Mouse (Mus musculus): ENCODE data around the gene 2200002D01Rik. TPM values are rescaled to one million over a fixed set of nuclear protein-coding genes. Genes with fewer than 3 reads are reported as not detected.
"Not testable (repeated sequence)": the region's sequence is repeated elsewhere in the genome, so short reads cannot be mapped to it uniquely, and the experiment has no call there.

Gene 2200002D01Rik
- polyA plus RNA-seq, 1 experiment from 2014 or later: 1.6 TPM

DNA sequence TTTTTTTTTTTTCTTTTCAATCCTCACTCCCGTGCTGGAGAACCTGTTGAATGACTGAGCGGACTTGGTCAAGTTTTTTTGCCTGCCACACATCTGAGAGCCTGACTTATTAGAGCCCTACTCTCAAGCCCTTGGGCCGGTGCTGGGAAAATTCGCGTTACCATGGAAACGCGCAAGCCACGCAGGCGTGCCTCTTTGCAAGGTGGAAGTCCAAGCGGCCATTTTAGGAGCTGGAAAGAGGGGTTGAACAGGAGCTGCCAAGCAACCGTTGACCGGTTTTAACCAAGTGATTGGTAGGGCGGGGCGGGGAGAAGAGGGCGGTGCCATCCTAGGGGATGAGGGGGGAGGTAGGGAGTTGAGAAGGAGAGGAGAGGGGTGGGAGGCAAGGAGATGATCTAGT is 33.4 kb downstream of the 2200002D01Rik start:
- no peaks in the 10 kb centered on the region for H3K36me3 ChIP-seq (ENCODE audit: control insufficient read depth, insufficient read depth, low read length)

DNA sequence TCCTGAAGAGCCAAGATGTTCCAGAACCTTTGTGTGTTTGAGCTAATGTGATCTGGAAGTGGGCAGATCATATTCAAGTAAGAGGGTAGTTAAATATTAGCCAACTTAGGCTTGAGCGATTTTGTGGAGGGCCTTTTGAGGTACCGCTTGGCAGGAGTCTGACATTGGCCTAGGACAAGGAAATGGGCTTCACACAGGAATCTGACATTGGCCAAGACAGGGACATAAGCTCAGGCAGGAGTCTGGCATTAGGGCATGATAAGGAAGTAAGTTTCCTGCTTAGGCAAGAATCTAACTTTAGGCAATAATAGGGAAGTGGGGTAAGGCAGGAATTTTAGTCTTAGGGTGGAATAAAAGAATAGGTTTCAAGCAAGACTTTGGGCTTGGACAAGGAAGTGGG is 34.0 kb downstream of the 2200002D01Rik start:
- Histone ChIP-seq H3K4me1 (ENCODE audit: control insufficient read depth, insufficient read depth, low read length) (no peaks in the 10 kb centered on the region), H3K27ac (ENCODE audit: low read depth, low read length) (no peak overlapping the region), H3K9ac (ENCODE audit: low read length) (no peak overlapping the region), H3K36me3 (ENCODE audit: control insufficient read depth, insufficient read depth, low read length) (no peaks in the 10 kb centered on the region), H3K4me2 (ENCODE audit: low read depth) (no peak overlapping the region), H3K27me3 (ENCODE audit: control insufficient read depth, insufficient read depth, low read length) (peaks cover 7% of the 10 kb centered on the region), H3K4me3 (ENCODE audit: low read depth, low read length) (no peak overlapping the region), H3K9me3 (ENCODE audit: control insufficient read depth, low read length) (no peaks in the 10 kb centered on the region)
- no peak for ATAC-seq (ENCODE audit: insufficient read depth, low FRiP score, low TSS enrichment)
- no peak for DNase-seq (ENCODE audit: low spot score)
- WGBS: 56% methylated on average over 2 of the region's 2 CpGs

More for the DNA sequence above, 33.4 kb downstream of the 2200002D01Rik start:
- H3K4me3 ChIP-seq (ENCODE audit: low read depth, low read length): no peak overlapping the region
- DNase-seq (ENCODE audit: low spot score) (peak; percentile 25), ATAC-seq (ENCODE audit: insufficient read depth, low FRiP score, low TSS enrichment) (no peak)
- no peak overlapping the region for H3K27ac ChIP-seq (ENCODE audit: low read depth, low read length)
- H3K9me3 ChIP-seq (ENCODE audit: control insufficient read depth, low read length): no peaks in the 10 kb centered on the region
- no peak overlapping the region for H3K4me2 ChIP-seq (ENCODE audit: low read depth)
- H3K4me1 ChIP-seq (ENCODE audit: control insufficient read depth, insufficient read depth, low read length): no peaks in the 10 kb centered on the region
- WGBS: 41% methylated on average over 15 of the region's 15 CpGs
- H3K27me3 ChIP-seq (ENCODE audit: control insufficient read depth, insufficient read depth, low read length): peaks cover 7% of the 10 kb centered on the region
- H3K9ac ChIP-seq (ENCODE audit: low read length): no peak overlapping the region

DNA sequence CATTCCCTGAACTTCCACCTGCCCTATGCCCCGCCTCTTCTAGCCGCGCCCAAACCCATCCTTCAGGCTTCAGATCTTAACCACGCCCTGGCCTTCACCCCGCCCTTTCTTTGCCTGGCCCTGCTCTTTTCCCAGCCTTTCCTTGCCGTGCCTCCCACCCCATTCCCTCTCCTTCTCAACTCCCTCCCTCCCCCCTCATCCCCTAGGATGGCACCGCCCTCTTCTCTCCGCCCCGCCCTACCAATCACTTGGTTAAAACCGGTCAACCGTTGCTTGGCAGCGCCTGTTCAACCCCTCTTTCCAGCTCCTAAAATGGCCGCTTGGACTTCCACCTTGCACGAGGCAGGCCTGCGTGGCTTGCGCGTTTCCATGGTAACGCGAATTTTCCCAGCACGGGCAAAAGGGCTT is 34.6 kb downstream of the 2200002D01Rik start, which contains the start of gene Catsperg1:
Catsperg1 (minus strand) TSS at position 361 of the 408 bp plus-strand sequence.
- no peaks in the 10 kb centered on the region for H3K36me3 ChIP-seq (ENCODE audit: control insufficient read depth, insufficient read depth, low read length)
- DNase-seq (ENCODE audit: low spot score) (peak; percentile 79), ATAC-seq (ENCODE audit: insufficient read depth, low FRiP score, low TSS enrichment) (peak; percentile 74; the same call in 1 of the 2 replicates)
- no peaks in the 10 kb centered on the region for H3K4me1 ChIP-seq (ENCODE audit: control insufficient read depth, insufficient read depth, low read length)
- no peak within 1 kb of the TSS for H3K9ac ChIP-seq (ENCODE audit: low read length)
- H3K27me3 ChIP-seq (ENCODE audit: control insufficient read depth, insufficient read depth, low read length): peaks cover 7% of the 10 kb centered on the region
- H3K27ac ChIP-seq (ENCODE audit: low read depth, low read length): no peak within 1 kb of the TSS
- H3K9me3 ChIP-seq (ENCODE audit: control insufficient read depth, low read length): no peaks in the 10 kb centered on the region
- H3K4me3 ChIP-seq (ENCODE audit: low read depth, low read length): peak within 1 kb of the TSS; percentile 4; the same call in 1 of the 2 replicates
- WGBS: 2% methylated on average over 20 of the region's 20 CpGs
- H3K4me2 ChIP-seq (ENCODE audit: low read depth): peak within 1 kb of the TSS; percentile 26

DNA sequence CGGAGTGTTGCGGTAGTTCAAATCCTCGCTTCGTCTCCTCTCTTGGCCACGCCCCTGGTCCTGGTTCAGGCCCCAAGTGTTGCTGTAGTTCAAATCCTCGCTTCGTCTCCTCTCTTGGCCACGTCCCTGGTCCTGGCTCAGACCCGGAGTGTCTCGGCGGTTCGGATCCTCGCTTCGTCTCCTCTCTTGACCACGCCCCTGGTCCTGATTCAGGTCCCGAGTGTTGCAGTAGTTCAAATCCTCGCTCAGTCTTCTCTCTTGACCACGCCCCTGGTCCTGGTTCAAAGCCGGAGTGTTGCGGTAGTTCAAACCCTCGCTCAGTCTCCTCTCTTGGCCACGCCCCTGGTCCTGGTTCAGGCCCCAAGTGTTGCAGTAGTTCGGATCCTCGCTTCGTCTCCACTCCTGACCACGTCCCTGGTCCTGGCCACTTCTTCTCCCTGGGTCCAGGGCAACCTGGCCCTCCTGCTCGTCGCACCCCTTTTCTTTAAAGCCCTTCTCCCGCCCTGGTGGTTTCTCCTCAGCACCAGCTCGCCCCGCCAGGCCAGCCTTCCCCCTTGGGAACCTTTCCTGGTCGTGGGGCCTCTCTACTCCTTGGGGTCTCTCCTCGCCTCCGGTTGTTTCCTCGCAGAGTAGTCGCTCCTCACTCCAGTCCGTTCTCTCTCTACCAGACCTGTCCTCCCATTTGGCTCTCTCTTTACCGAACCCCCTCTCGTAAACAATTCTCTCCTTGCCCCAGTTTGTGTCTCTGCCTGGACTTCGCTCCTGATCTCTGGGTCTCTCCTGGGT is 35.3 kb downstream of the 2200002D01Rik start:
- H3K27me3 ChIP-seq (ENCODE audit: control insufficient read depth, insufficient read depth, low read length); H3K4me1 ChIP-seq (ENCODE audit: control insufficient read depth, insufficient read depth, low read length); H3K36me3 ChIP-seq (ENCODE audit: control insufficient read depth, insufficient read depth, low read length); ATAC-seq (ENCODE audit: insufficient read depth, low FRiP score, low TSS enrichment); DNase-seq (ENCODE audit: low spot score); H3K27ac ChIP-seq (ENCODE audit: low read depth, low read length); H3K9me3 ChIP-seq (ENCODE audit: control insufficient read depth, low read length); H3K9ac ChIP-seq (ENCODE audit: low read length): not testable (repeated sequence)
- peak overlapping the region; percentile 4; the same call in 1 of the 2 replicates for H3K4me3 ChIP-seq (ENCODE audit: low read depth, low read length)
- WGBS: 13% methylated on average over 40 of the region's 40 CpGs
- peak overlapping the region; percentile 26 for H3K4me2 ChIP-seq (ENCODE audit: low read depth)

DNA sequence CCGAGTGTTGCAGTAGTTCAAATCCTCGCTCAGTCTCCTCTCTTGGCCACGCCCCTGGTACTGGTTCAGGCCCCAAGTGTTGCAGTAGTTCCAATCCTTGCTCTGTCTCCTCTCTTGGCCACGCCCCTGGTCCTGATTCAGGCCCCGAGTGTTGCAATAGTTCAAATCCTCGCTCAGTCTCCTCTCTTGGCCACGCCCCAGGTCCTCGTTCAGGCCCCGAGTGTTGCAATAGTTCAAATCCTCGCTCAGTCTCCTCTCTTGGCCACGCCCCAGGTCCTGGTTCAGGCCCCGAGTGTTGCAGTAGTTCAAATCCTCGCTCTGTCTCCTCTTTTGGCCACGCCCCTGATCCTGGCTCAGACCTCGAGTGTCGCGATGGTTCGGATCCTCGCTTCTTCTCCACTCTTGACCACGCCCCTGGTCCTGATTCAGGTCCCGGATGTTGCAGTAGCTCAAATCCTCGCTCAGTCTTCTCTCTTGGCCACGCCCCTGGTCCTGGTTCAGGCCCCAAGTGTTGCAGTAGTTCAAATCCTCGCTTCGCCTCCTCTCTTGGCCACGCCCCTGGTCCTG is 36.0 kb downstream of the 2200002D01Rik start:
- DNase-seq (ENCODE audit: low spot score): peak; percentile 18

DNA sequence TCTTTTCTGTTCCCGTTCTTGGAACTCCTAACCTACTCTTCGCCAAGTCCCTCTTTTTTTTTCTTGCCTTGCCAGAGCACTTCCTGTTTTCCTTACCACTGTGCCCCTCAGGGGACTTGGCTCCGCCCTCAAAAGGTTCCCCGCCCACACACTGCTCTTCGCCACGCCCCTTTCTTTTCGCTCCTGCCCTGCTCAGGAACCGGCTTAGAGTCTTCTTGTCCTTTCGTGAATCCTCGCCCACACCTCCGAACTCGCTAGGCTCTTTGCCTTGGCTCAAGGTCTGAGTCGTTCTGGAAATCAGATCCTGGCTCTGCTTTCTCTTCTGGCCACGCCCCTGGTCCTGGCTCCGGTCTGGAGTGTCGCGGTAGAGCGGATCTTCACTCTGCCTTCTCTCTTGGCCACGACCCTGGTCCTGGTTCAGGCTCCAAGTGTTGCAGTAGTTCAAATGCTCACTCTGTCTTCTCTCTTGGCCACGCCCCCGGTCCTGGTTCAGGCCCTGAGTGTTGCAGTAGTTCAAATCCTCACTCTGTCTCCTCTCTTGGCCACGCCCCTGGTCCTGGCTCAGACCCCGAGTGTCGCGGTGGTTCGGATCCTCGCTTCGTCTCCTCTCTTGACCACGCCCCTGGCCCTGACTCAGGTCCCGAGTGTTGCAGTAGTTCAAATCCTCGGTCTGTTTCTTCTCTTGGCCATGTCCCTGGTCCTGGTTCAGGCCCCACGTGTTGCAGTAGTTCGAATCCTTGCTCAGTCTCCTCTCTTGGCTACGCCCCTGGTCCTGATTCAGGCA is 36.7 kb downstream of the 2200002D01Rik start:
- no peak for ATAC-seq (ENCODE audit: insufficient read depth, low FRiP score, low TSS enrichment)
- 5% methylated on average over 34 of the region's 34 CpGs for WGBS
- Histone ChIP-seq H3K9me3 (ENCODE audit: control insufficient read depth, low read length) (no peaks in the 10 kb centered on the region), H3K9ac (ENCODE audit: low read length) (no peak overlapping the region), H3K36me3 (ENCODE audit: control insufficient read depth, insufficient read depth, low read length) (no peaks in the 10 kb centered on the region), H3K4me1 (ENCODE audit: control insufficient read depth, insufficient read depth, low read length) (no peaks in the 10 kb centered on the region), H3K4me3 (ENCODE audit: low read depth, low read length) (peak overlapping the region; percentile 18), H3K27me3 (ENCODE audit: control insufficient read depth, insufficient read depth, low read length) (peaks cover 7% of the 10 kb centered on the region), H3K27ac (ENCODE audit: low read depth, low read length) (no peak overlapping the region), H3K4me2 (ENCODE audit: low read depth) (peak overlapping the region; percentile 8)
- DNase-seq (ENCODE audit: low spot score): peak; percentile 78

More for the DNA sequence above, 36.0 kb downstream of the 2200002D01Rik start:
- Histone ChIP-seq H3K4me2 (ENCODE audit: low read depth) (no peak overlapping the region), H3K36me3 (ENCODE audit: control insufficient read depth, insufficient read depth, low read length) (no peaks in the 10 kb centered on the region), H3K9ac (ENCODE audit: low read length) (no peak overlapping the region), H3K9me3 (ENCODE audit: control insufficient read depth, low read length) (no peaks in the 10 kb centered on the region), H3K27ac (ENCODE audit: low read depth, low read length) (no peak overlapping the region), H3K27me3 (ENCODE audit: control insufficient read depth, insufficient read depth, low read length) (peaks cover 7% of the 10 kb centered on the region), H3K4me3 (ENCODE audit: low read depth, low read length) (no peak overlapping the region), H3K4me1 (ENCODE audit: control insufficient read depth, insufficient read depth, low read length) (no peaks in the 10 kb centered on the region)
- WGBS: 11% methylated on average over 26 of the region's 26 CpGs
- ATAC-seq (ENCODE audit: insufficient read depth, low FRiP score, low TSS enrichment): no peak

- not testable (repeated sequence) for H3K9ac ChIP-seq (ENCODE audit: low read length); DNase-seq (ENCODE audit: low spot score); H3K36me3 ChIP-seq (ENCODE audit: control insufficient read depth, insufficient read depth, low read length); H3K9me3 ChIP-seq (ENCODE audit: control insufficient read depth, low read length); H3K27ac ChIP-seq (ENCODE audit: low read depth, low read length); H3K4me3 ChIP-seq (ENCODE audit: low read depth, low read length); H3K4me1 ChIP-seq (ENCODE audit: control insufficient read depth, insufficient read depth, low read length); H3K27me3 ChIP-seq (ENCODE audit: control insufficient read depth, insufficient read depth, low read length); ATAC-seq (ENCODE audit: insufficient read depth, low FRiP score, low TSS enrichment); H3K4me2 ChIP-seq (ENCODE audit: low read depth)
- WGBS: 24% methylated on average over 15 of the region's 15 CpGs
Observed at GRCm38 (mm10) chr7:29211013-29211412, 37.3 kb downstream of the 2200002D01Rik start.

DNA sequence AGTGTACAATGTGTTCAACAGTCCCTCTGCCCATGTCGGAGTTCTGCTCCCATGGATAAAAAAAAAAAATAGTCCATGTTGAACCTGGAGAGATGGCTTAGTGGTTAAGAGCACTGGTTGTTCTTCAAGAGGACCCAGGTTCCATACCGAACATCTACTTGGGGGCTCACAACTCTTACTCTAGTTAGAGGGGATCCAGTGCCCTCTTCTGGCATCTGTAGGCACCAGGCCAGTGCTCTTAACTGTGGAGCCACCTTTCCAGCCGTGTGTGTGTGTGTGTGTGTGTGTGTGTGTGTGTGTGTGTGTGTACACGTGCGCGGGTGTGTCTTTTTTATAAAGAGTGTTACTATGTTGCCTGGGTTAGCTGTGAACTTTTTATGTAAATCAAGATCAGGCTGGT is 45.7 kb downstream of the 2200002D01Rik start:
- H3K27me3 ChIP-seq (ENCODE audit: control insufficient read depth, insufficient read depth, low read length): no peaks in the 10 kb centered on the region
- H3K4me2 ChIP-seq (ENCODE audit: low read depth): no peak overlapping the region
- DNase-seq (ENCODE audit: low spot score) (no peak), ATAC-seq (ENCODE audit: insufficient read depth, low FRiP score, low TSS enrichment) (no peak)
- H3K36me3 ChIP-seq (ENCODE audit: control insufficient read depth, insufficient read depth, low read length): no peaks in the 10 kb centered on the region
- 84% methylated on average over 6 of the region's 6 CpGs for WGBS
- H3K4me3 ChIP-seq (ENCODE audit: low read depth, low read length): no peak overlapping the region
- H3K27ac ChIP-seq (ENCODE audit: low read depth, low read length): no peak overlapping the region
- H3K9ac ChIP-seq (ENCODE audit: low read length): no peak overlapping the region
- no peaks in the 10 kb centered on the region for H3K4me1 ChIP-seq (ENCODE audit: control insufficient read depth, insufficient read depth, low read length)
- H3K9me3 ChIP-seq (ENCODE audit: control insufficient read depth, low read length): no peaks in the 10 kb centered on the region

Measured in neural tube, embryonic 11.5 days (tissue).